Mouse (Mus musculus): ENCODE measurements at regions not wholly inside any gene's neighbourhood (a gene's known extent, or its start where the extent isn't known, plus 50 kb on each side); places are given as distances from the start of the nearest gene placed in this dataset.
"Not testable (repeated sequence)": the region's sequence is repeated elsewhere in the genome, so short reads cannot be mapped to it uniquely, and the experiment has no call there.

- DNase-seq (ENCODE audit: extremely low spot score, low spot score): no peak
- H3K4me3 ChIP-seq: no peak overlapping the region
- H3K36me3 ChIP-seq (replicated peaks): no peaks in the 10 kb centered on the region
- H3K9me3 ChIP-seq: no peaks in the 10 kb centered on the region
- H3K4me1 ChIP-seq: no peaks in the 10 kb centered on the region
- no peak overlapping the region for H3K27ac ChIP-seq
- 98% methylated on average over 1 of the region's 1 CpGs for WGBS
- no peaks in the 10 kb centered on the region for H3K27me3 ChIP-seq (ENCODE audit: poor library complexity, severe bottlenecking)
Observed at GRCm38 (mm10) chr3:53792541-53792940, 52.3 kb upstream of the Gm10985 start.

DNA sequence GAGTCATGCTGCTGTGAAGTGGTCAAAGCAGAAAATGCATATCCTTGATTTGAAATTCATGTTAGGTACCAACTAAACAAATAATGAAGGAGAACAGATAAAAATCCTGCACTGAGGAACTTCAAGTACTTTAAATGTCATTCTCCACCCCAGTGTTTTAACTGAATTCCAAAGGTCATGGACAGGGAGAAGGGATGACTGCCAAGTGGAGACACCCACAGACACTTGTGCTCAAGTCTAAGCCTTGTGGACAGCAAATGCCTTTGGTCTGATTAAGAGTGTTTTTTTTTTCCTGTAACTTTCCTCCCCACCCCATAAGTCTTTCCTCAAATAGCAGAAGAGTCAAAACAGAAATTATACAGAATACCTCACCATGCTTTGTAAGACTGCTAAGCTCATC, 55.2 kb upstream of the Gm10985 start:
- Histone ChIP-seq H3K27me3 (ENCODE audit: poor library complexity, severe bottlenecking) (no peaks in the 10 kb centered on the region), H3K36me3 (replicated peaks) (no peaks in the 10 kb centered on the region), H3K27ac (no peak overlapping the region)

DNA sequence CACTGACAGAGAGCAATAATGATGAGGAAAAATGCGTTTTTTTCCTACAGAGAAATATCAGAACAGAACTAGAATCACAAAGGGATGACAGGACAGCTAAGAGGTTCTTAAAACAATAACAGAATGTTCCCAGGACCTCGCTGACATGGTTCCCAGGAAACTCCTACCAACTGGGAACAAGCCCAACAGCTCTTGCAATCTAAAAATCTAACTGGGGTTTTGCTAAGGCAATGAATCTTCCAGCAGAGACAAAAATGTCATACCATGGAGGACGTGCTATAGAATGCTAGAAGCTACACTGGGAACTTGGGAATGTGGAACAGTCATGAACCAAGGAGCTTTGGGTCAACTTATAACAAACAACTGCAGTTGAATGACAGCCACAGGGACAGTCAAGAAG, 59.7 kb upstream of the Gm10985 start:
- no peak overlapping the region for H3K4me3 ChIP-seq
- 74% methylated on average over 3 of the region's 3 CpGs for WGBS
- H3K27ac ChIP-seq: no peak overlapping the region
- H3K36me3 ChIP-seq (replicated peaks): no peaks in the 10 kb centered on the region
- no peaks in the 10 kb centered on the region for H3K27me3 ChIP-seq (ENCODE audit: poor library complexity, severe bottlenecking)
- DNase-seq (ENCODE audit: extremely low spot score, low spot score): no peak
- no peaks in the 10 kb centered on the region for H3K9me3 ChIP-seq
- H3K4me1 ChIP-seq: no peaks in the 10 kb centered on the region

More for the DNA sequence above, 55.2 kb upstream of the Gm10985 start:
- Histone ChIP-seq H3K9me3 (no peaks in the 10 kb centered on the region), H3K4me3 (no peak overlapping the region), H3K4me1 (no peaks in the 10 kb centered on the region)
- no peak for DNase-seq (ENCODE audit: extremely low spot score, low spot score)

DNA sequence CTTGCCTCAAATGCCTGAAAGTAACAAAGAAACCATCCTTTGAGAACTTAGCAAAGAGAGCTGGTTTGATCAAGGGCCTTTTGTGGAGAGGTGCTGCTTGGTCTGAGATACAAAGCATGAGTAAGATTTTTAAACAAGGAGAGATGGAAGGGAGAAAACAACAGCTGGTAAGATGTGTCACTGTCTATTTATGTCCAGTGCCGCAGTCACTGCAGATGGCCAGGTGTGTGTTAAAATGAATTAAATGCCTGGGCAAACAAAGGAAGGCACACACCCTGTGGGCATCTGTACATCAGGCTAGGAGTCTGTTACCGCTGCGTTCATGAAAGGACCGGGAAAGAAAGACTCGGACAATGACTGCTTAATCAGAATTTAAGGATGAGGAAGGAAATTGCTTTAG, 68.2 kb upstream of the Gm10985 start:
- H3K4me3 ChIP-seq: no peak overlapping the region
- H3K36me3 ChIP-seq (replicated peaks): no peaks in the 10 kb centered on the region
- H3K9me3 ChIP-seq: no peaks in the 10 kb centered on the region
- no peak overlapping the region for H3K27ac ChIP-seq
- peaks cover 5% of the 10 kb centered on the region for H3K4me1 ChIP-seq
- WGBS: 66% methylated on average over 5 of the region's 5 CpGs
- no peaks in the 10 kb centered on the region for H3K27me3 ChIP-seq (ENCODE audit: poor library complexity, severe bottlenecking)
- no peak for DNase-seq (ENCODE audit: extremely low spot score, low spot score)

DNA sequence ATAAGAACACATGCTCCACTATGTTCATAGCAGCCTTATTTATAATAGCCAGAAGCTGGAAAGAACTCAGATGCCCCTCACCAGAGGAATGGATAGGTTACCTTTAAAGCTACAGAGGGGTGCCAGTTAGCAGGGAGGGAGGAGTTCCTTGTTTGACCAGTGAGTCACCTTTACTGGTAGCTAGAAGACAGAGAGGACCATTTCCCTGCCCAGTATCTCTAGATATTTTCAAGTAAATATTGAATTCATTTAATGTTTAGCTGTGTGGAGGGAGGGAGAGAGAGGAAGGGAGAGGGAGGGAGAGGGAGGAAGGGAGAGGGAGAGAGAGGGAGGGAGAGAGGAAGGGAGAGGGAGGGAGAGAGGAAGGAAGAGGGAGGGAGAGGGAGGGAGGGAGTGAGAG, 77.3 kb upstream of the Gm10985 start:
- no peak overlapping the region for H3K27ac ChIP-seq
- H3K9me3 ChIP-seq: no peaks in the 10 kb centered on the region
- DNase-seq (ENCODE audit: extremely low spot score, low spot score): no peak
- H3K27me3 ChIP-seq (ENCODE audit: poor library complexity, severe bottlenecking): peaks cover 4% of the 10 kb centered on the region; the same call in 1 of the 2 replicates
- no peaks in the 10 kb centered on the region for H3K36me3 ChIP-seq (replicated peaks)
- no peak overlapping the region for H3K4me3 ChIP-seq
- H3K4me1 ChIP-seq: no peaks in the 10 kb centered on the region

- 86% methylated on average over 2 of the region's 2 CpGs for WGBS
- H3K27ac ChIP-seq: no peak overlapping the region
Observed at GRCm38 (mm10) chr3:53763981-53764380, 80.9 kb upstream of the Gm10985 start.

DNA sequence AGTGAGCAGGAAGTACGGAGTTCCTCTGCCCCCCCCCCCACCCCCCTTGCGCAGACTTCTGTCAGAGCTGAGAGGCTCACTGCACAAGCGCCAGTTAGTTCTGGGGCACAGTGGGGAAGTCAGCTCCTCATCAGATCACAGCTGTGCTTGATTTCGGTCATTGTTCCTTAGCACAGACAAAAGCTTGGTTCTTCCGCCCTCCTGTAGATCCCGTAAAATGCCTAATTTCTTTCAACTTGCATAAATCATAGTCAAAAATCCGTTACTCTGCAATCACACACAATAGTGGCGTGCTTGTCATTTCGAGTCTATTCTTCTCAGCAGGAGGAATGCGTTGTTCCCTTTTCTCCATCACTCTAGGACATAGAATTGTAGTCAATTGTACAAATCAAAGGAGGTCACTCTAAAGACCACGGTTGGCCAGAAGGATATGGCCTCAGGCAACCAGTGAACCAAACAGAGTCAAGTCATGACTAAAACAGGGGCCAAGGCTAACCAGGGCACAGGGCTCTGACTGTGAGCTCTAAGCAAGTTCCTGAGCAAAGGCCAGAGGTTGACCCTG, 83.3 kb upstream of the Gm10985 start:
- peak; percentile 17 for DNase-seq (ENCODE audit: extremely low spot score, low spot score)
- no peaks in the 10 kb centered on the region for H3K9me3 ChIP-seq
- peaks cover 12% of the 10 kb centered on the region for H3K4me1 ChIP-seq
- no peak overlapping the region for H3K4me3 ChIP-seq
- H3K27ac ChIP-seq: peak overlapping the region; percentile 60; the same call in 1 of the 2 replicates
- H3K27me3 ChIP-seq (ENCODE audit: poor library complexity, severe bottlenecking): peaks cover 4% of the 10 kb centered on the region; the same call in 1 of the 2 replicates
- WGBS: 44% methylated on average over 11 of the region's 11 CpGs
- no peaks in the 10 kb centered on the region for H3K36me3 ChIP-seq (replicated peaks)

More at GRCm38 (mm10) chr3:53763981-53764380, 80.9 kb upstream of the Gm10985 start:
- no peaks in the 10 kb centered on the region for H3K36me3 ChIP-seq (replicated peaks)
- H3K27me3 ChIP-seq (ENCODE audit: poor library complexity, severe bottlenecking): peaks cover 4% of the 10 kb centered on the region; the same call in 1 of the 2 replicates
- DNase-seq (ENCODE audit: extremely low spot score, low spot score): no peak
- H3K4me1 ChIP-seq: peaks cover 11% of the 10 kb centered on the region
- no peak overlapping the region for H3K4me3 ChIP-seq
- no peaks in the 10 kb centered on the region for H3K9me3 ChIP-seq

GRCm38 (mm10) chr3:53756115-53756853, 88.6 kb upstream of the Gm10985 start:
- no peak overlapping the region for H3K27ac ChIP-seq
- peaks cover 12% of the 10 kb centered on the region for H3K4me1 ChIP-seq
- WGBS: 52% methylated on average over 10 of the region's 10 CpGs
- DNase-seq (ENCODE audit: extremely low spot score, low spot score): no peak
- no peaks in the 10 kb centered on the region for H3K36me3 ChIP-seq (replicated peaks)
- no peaks in the 10 kb centered on the region for H3K27me3 ChIP-seq (ENCODE audit: poor library complexity, severe bottlenecking)
- no peak overlapping the region for H3K4me3 ChIP-seq
- H3K9me3 ChIP-seq: no peaks in the 10 kb centered on the region

GRCm38 (mm10) chr3:53737161-53737560, 80.0 kb upstream of the Frem2 start:
- DNase-seq (ENCODE audit: extremely low spot score, low spot score): no peak
- WGBS: 91% methylated on average over 4 of the region's 4 CpGs
- no peaks in the 10 kb centered on the region for H3K36me3 ChIP-seq (replicated peaks)

GRCm38 (mm10) chr3:53735607-53736006, 78.5 kb upstream of the Frem2 start:
- H3K36me3 ChIP-seq (replicated peaks); H3K27ac ChIP-seq; H3K9me3 ChIP-seq; DNase-seq (ENCODE audit: extremely low spot score, low spot score); H3K27me3 ChIP-seq (ENCODE audit: poor library complexity, severe bottlenecking); H3K4me1 ChIP-seq; H3K4me3 ChIP-seq: not testable (repeated sequence)
- WGBS: 86% methylated on average over 3 of the region's 3 CpGs

More at GRCm38 (mm10) chr3:53737161-53737560, 80.0 kb upstream of the Frem2 start:
- Histone ChIP-seq H3K4me3 (no peak overlapping the region), H3K27ac (no peak overlapping the region), H3K27me3 (ENCODE audit: poor library complexity, severe bottlenecking) (no peaks in the 10 kb centered on the region; the same call in 1 of the 2 replicates), H3K9me3 (no peaks in the 10 kb centered on the region), H3K4me1 (peaks cover 2% of the 10 kb centered on the region)

GRCm38 (mm10) chr3:53735147-53735546, 78.0 kb upstream of the Frem2 start:
- DNase-seq (ENCODE audit: extremely low spot score, low spot score): no peak
- H3K27ac ChIP-seq: no peak overlapping the region
- H3K36me3 ChIP-seq (replicated peaks): no peaks in the 10 kb centered on the region
- H3K4me3 ChIP-seq: no peak overlapping the region
- 38% methylated on average over 5 of the region's 5 CpGs for WGBS
- no peaks in the 10 kb centered on the region; the same call in 1 of the 2 replicates for H3K27me3 ChIP-seq (ENCODE audit: poor library complexity, severe bottlenecking)
- H3K4me1 ChIP-seq: peaks cover 11% of the 10 kb centered on the region
- H3K9me3 ChIP-seq: no peaks in the 10 kb centered on the region

- no peak for DNase-seq (ENCODE audit: extremely low spot score, low spot score)
- WGBS: 18% methylated on average over 7 of the region's 7 CpGs
- Histone ChIP-seq H3K9me3 (peaks cover 3% of the 10 kb centered on the region; the same call in 1 of the 2 replicates), H3K27me3 (ENCODE audit: poor library complexity, severe bottlenecking) (no peaks in the 10 kb centered on the region; the same call in 1 of the 2 replicates), H3K4me3 (no peak overlapping the region; the same call in 1 of the 2 replicates), H3K4me1 (peaks cover 14% of the 10 kb centered on the region), H3K27ac (no peak overlapping the region), H3K36me3 (replicated peaks) (no peaks in the 10 kb centered on the region)
Observed at GRCm38 (mm10) chr3:53730440-53730839, 73.3 kb upstream of the Frem2 start.

GRCm38 (mm10) chr3:53729810-53730209, 72.7 kb upstream of the Frem2 start:
- H3K36me3 ChIP-seq (replicated peaks): no peaks in the 10 kb centered on the region
- peak; percentile 39 for DNase-seq (ENCODE audit: extremely low spot score, low spot score)
- H3K27ac ChIP-seq: no peak overlapping the region
- WGBS: 36% methylated on average over 5 of the region's 5 CpGs
- peaks cover 14% of the 10 kb centered on the region for H3K4me1 ChIP-seq
- H3K27me3 ChIP-seq (ENCODE audit: poor library complexity, severe bottlenecking): no peaks in the 10 kb centered on the region; the same call in 1 of the 2 replicates
- H3K4me3 ChIP-seq: no peak overlapping the region
- H3K9me3 ChIP-seq: peaks cover 3% of the 10 kb centered on the region; the same call in 1 of the 2 replicates
